Comparison of ENCODE assay signal across 12 mouse cellular contexts in genomic region chr8:108246934-108247417, GRCm38 (mm10).
A peak's percentile ranks its signal among the peaks of the same experiment; 100 is the strongest.
DNase-seq lines count a peak whose midpoint lies in the region; ATAC-seq lines count a peak whose summit lies in the region.
"Had no signal": no experiment of that assay in that cellular context is flagged by ENCODE, and none has a peak within 500 bp of the region (broad histone marks: within the 10 kb centered on the region; RNA-seq: fewer than 3 reads in every experiment).

No protein-coding gene starts in this region.

- peak overlapping the region; percentile 76 for H3K27ac ChIP-seq in embryonic facial prominence, embryonic 10.5 days (replicated peaks)
- H3K27ac ChIP-seq in forebrain, embryonic 10.5 days: peak overlapping the region; percentile 83
- H3K27ac ChIP-seq in hindbrain, embryonic 12.5 days: peak overlapping the region; percentile 92
- peak overlapping the region; percentile 97 for H3K27ac ChIP-seq in midbrain, embryonic 13.5 days

- H3K4me2 ChIP-seq in hindbrain, embryonic 12.5 days (replicated peaks): peak overlapping the region; percentile 48
- peak overlapping the region; percentile 56 for H3K4me2 ChIP-seq in midbrain, embryonic 13.5 days (replicated peaks)

- no peaks in the 10 kb centered on the region for H3K36me3 ChIP-seq in embryonic facial prominence, embryonic 10.5 days (replicated peaks)
- H3K36me3 ChIP-seq in forebrain, embryonic 10.5 days (replicated peaks): no peaks in the 10 kb centered on the region
- no peaks in the 10 kb centered on the region for H3K36me3 ChIP-seq in hindbrain, embryonic 12.5 days
- no peaks in the 10 kb centered on the region for H3K36me3 ChIP-seq in midbrain, embryonic 13.5 days

- peak; percentile 16 for DNase-seq in embryonic facial prominence, embryonic 10.5 days (ENCODE audit: low spot score)
- no peak for DNase-seq in forebrain, embryonic 10.5 days (ENCODE audit: extremely low spot score, low spot score)
- no peak for DNase-seq in layer of hippocampus, adult 9-10 months (ENCODE audit: low spot score)
- no peak for DNase-seq in Muller cell, postnatal 12 days (ENCODE audit: inconsistent ontology term)
- no peak for DNase-seq in spleen, postnatal 4 days (ENCODE audit: low spot score in 2 of 2)
- DNase-seq: cerebellum, adult 8-10 months; kidney, adult 8-10 months; thymus, postnatal 25 days had no signal

- WGBS in embryonic facial prominence, embryonic 10.5 days: 40% methylated on average over 7 of the region's 7 CpGs
- 21% methylated on average over 7 of the region's 7 CpGs for WGBS in forebrain, embryonic 10.5 days
- WGBS in hindbrain, embryonic 12.5 days: 29% methylated on average over 7 of the region's 7 CpGs
- WGBS in midbrain, embryonic 13.5 days: 20% methylated on average over 7 of the region's 7 CpGs

- no peak overlapping the region for H3K9ac ChIP-seq in hindbrain, embryonic 12.5 days
- peak overlapping the region; percentile 59 for H3K9ac ChIP-seq in midbrain, embryonic 13.5 days (replicated peaks)

- H3K4me3 ChIP-seq in embryonic facial prominence, embryonic 10.5 days: no peak overlapping the region
- peak overlapping the region; percentile 30 for H3K4me3 ChIP-seq in forebrain, embryonic 10.5 days
- H3K4me3 ChIP-seq in hindbrain, embryonic 12.5 days: no peak overlapping the region
- H3K4me3 ChIP-seq in midbrain, embryonic 13.5 days (replicated peaks): no peak overlapping the region

- peak; percentile 29 for ATAC-seq in hindbrain, embryonic 12.5 days (ENCODE audit: low FRiP score)
- peak; percentile 22; the same call in 1 of the 2 replicates for ATAC-seq in midbrain, embryonic 13.5 days
- ATAC-seq: activated CD4-positive, CD25-positive, alpha-beta regulatory T cell, adult 4 months; lung, postnatal 0 days had no signal

- no peaks in the 10 kb centered on the region for H3K27me3 ChIP-seq in embryonic facial prominence, embryonic 10.5 days (replicated peaks; ENCODE audit: low read depth, poor library complexity, severe bottlenecking)
- 0 out of 2 replicates have a peak, but pooled peaks cover 6% of the 10 kb centered on the region for H3K27me3 ChIP-seq in forebrain, embryonic 10.5 days (ENCODE audit: poor library complexity, severe bottlenecking)
- H3K27me3 ChIP-seq in hindbrain, embryonic 12.5 days: no peaks in the 10 kb centered on the region; the same call in 1 of the 2 replicates
- H3K27me3 ChIP-seq in midbrain, embryonic 13.5 days: no peaks in the 10 kb centered on the region

- peaks cover 56% of the 10 kb centered on the region for H3K4me1 ChIP-seq in embryonic facial prominence, embryonic 10.5 days
- H3K4me1 ChIP-seq in forebrain, embryonic 10.5 days: peaks cover 63% of the 10 kb centered on the region
- H3K4me1 ChIP-seq in hindbrain, embryonic 12.5 days: peaks cover 38% of the 10 kb centered on the region
- H3K4me1 ChIP-seq in midbrain, embryonic 13.5 days (replicated peaks): peaks cover 61% of the 10 kb centered on the region

- no peaks in the 10 kb centered on the region for H3K9me3 ChIP-seq in embryonic facial prominence, embryonic 10.5 days
- no peaks in the 10 kb centered on the region for H3K9me3 ChIP-seq in forebrain, embryonic 10.5 days
- no peaks in the 10 kb centered on the region for H3K9me3 ChIP-seq in hindbrain, embryonic 12.5 days (replicated peaks)
- no peaks in the 10 kb centered on the region for H3K9me3 ChIP-seq in midbrain, embryonic 13.5 days
